ENCODE assay signal across 7 mouse cellular contexts in genomic region chr5:142362894-142363293, GRCm38 (mm10). TPM values are rescaled to one million over a fixed set of nuclear protein-coding genes. Genes with fewer than 3 reads are reported as not detected.
DNase-seq lines count a peak whose midpoint lies in the region; ATAC-seq lines count a peak whose summit lies in the region.

No protein-coding gene starts in this region.

- no peaks in the 10 kb centered on the region for H3K36me3 ChIP-seq in hindbrain, embryonic 13.5 days
- H3K36me3 ChIP-seq in hindbrain, embryonic 10.5 days = no peaks in the 10 kb centered on the region

- no peaks in the 10 kb centered on the region for H3K27me3 ChIP-seq in hindbrain, embryonic 13.5 days
- H3K27me3 ChIP-seq in hindbrain, embryonic 10.5 days (ENCODE audit: insufficient read depth, poor library complexity, severe bottlenecking) = no peaks in the 10 kb centered on the region

- H3K9ac ChIP-seq in hindbrain, embryonic 13.5 days = no peak overlapping the region

- no peak overlapping the region for H3K4me2 ChIP-seq in hindbrain, embryonic 13.5 days

- peaks cover 22% of the 10 kb centered on the region for H3K4me1 ChIP-seq in hindbrain, embryonic 13.5 days (replicated peaks)
- H3K4me1 ChIP-seq in hindbrain, embryonic 10.5 days (replicated peaks) = peaks cover 23% of the 10 kb centered on the region

- H3K9me3 ChIP-seq in hindbrain, embryonic 13.5 days = no peaks in the 10 kb centered on the region
- no peaks in the 10 kb centered on the region for H3K9me3 ChIP-seq in hindbrain, embryonic 10.5 days

- intact Hi-C loops in left cerebral cortex, postnatal 25 days (cut with DNase I) = no loop called here

- no peak for DNase-seq in hindbrain, embryonic 10.5 days (ENCODE audit: low spot score)
- peak; percentile 72 for DNase-seq in MN1 (ENCODE audit: low spot score)
- DNase-seq in adrenal gland, postnatal 25 days = peak; percentile 67
- peak; percentile 48 for DNase-seq in kidney, postnatal 14 days
- no peak for DNase-seq in frontal cortex, postnatal 25 days (ENCODE audit: low spot score in 2 of 2)
- no peak for DNase-seq in left cerebral cortex, postnatal 25 days (ENCODE audit: low spot score in 2 of 2)

- H3K4me3 ChIP-seq in hindbrain, embryonic 13.5 days = no peak overlapping the region
- H3K4me3 ChIP-seq in hindbrain, embryonic 10.5 days = no peak overlapping the region

- peak overlapping the region; percentile 40; the same call in 1 of the 2 replicates for H3K27ac ChIP-seq in hindbrain, embryonic 13.5 days
- no peak overlapping the region for H3K27ac ChIP-seq in hindbrain, embryonic 10.5 days

- 64% methylated on average over 3 of the region's 3 CpGs for WGBS in hindbrain, embryonic 13.5 days
- 88% methylated on average over 3 of the region's 3 CpGs for WGBS in hindbrain, embryonic 10.5 days

- ATAC-seq in hindbrain, embryonic 13.5 days (ENCODE audit: low FRiP score) = no peak

RNA-seq across cellular contexts. Expression of gene Foxk1, which starts 38.4 kb away (rescaled TPM):
- polyA plus RNA-seq in hindbrain, embryonic 13.5 days (2015; fragmentation: Nextera tagmentation; extraction: Ambion mirVana) = 5.3 and 5.6 TPM in 2 replicates
- 5.2 and 5.5 TPM in 2 replicates for polyA plus RNA-seq in hindbrain, embryonic 10.5 days (2016; fragmentation: Nextera tagmentation; extraction: Ambion mirVana)
- total RNA-seq in adrenal gland, postnatal 25 days (2021) = 24.2 and 27.3 TPM in 2 replicates
- total RNA-seq in left cerebral cortex, postnatal 25 days (2021) = 10 to 100 TPM; 38.7 to 40.5 TPM

Comparison
In these comparisons a context has a peak if more than half of its experiments do, and no peak if none do; other contexts are left out.
1. DNase-seq: peak in MN1 (single experiment), adrenal gland, postnatal 25 days (single experiment) and kidney, postnatal 14 days (single experiment); none in hindbrain, embryonic 10.5 days (single experiment), frontal cortex, postnatal 25 days (0 of 2) and left cerebral cortex, postnatal 25 days (0 of 2).